Mouse (Mus musculus) forelimb bud, embryonic 11.5 days (tissue): Measurements from ENCODE around the gene Sorbs1.

Experiments
- DNase-seq: peaks from one replicate; pipeline ENCODE4 v3.0.0-alpha.2; 2012; ENCODE audit warnings: low read depth, low spot score

Gene Sorbs1

GRCm38 (mm10) chr19:40268493-40268892 is 245.1 kb downstream of the Sorbs1 start:
- DNase-seq: no peak

DNA sequence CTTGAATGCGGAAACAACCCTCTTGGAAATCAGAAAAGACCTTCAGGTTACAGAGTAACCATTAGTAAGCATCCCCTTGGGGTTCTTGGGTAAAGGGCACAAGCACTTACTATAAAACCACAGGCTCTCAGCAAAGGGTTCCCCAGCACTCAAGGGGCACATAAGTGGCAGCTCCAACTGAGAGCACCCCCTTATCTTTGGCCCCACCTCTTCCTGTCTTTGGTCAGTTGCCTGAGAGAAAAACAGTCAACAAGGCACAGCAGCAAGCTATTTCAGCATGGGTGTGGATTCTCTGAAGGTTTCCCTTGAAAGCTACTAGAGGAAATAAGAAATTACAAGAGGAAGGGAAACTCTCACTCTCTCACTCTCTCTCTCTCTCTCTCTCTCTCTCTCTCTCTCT is 246.2 kb downstream of the Sorbs1 start:
- DNase-seq: no peak

DNA sequence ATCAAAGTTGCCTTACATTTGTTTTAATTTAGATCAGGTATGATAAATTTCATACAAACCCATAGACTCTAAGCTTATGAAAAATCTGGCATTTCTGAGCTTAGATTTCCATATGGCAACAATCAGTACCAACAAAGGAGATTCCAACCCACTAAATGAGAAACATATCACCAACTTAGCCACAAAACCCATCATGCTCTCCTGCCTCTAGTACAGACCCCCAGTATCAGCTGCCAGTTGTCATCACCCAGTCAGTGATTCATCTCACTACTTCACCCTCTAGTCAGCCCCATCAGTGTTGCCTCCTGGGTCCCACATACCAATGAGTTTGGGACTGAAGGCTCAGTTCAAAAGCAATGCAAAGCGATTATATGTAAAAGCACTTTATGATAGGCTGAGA is 254.1 kb downstream of the Sorbs1 start:
- DNase-seq: no peak

DNA sequence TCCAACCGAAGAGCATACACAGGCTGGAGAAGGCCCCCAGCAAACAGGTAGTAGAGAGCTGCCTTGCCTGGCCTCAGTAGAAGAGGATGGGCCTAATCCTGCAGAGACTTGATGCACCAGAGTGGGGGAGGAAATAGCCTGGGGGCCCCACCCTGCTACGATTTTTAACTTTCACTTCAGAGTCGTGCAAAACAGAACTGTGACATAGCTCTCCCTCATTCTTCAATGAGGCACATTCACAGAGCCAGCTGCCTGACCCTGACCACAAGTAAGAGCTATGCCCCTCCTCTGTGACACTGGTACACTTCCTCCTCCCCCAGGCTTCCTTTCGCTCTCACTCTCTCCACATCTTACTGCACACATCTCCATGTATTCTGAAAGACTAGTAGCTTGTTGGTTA is 256.2 kb downstream of the Sorbs1 start:
- no peak for DNase-seq

DNA sequence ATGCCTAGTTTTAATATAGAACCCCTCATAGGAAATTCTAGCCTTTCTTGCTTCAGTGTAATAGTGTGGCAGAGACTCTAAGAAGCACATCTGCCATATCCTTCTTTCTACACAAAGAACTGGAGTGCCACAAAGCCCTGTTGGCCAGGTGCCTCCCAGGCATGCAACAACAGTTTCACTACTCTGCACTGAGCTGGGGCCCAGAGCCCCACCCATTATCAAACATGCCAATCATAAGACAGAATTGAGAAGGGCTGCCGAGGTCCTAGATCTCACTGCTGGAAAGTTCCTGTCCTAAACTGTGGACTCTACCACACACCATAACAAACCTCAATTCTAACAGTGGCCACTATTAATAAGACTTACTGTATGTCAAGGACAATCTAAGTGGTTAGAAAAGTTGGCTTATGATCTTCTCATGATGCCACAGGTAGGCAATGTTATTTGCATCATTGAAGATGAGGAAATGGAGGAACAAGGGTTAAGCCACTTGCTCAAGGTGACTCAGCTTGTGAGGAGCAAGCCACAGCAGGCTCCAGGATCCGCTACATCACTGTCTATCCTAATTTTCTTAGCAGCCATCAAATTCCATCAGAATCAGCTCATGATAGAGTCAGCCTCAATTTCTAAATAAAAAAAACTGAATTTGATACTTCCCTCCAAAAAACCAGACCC is 257.1 kb downstream of the Sorbs1 start:
- DNase-seq: no peak

DNA sequence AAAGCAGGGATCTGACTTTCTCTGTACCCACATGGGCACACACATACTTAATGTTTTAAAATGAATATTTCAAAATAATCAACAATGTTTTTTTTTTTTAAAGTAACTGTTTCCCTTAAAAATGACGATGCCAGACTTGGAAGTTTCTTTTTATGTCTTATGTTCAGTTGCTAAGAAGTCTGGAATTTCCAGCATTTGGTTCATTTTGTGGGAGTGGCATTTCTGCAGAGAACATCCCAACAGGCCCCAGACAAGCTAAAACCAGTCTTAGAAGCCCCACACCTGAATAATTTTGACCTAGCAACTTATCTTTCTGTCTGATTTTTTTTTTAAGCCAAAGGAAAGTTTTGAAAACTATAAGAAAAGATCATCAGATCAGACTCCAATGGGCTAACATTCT is 258.0 kb downstream of the Sorbs1 start:
- no peak for DNase-seq

- DNase-seq: no peak
These were observed 258.8 kb downstream of the Sorbs1 start for GRCm38 (mm10) chr19:40254741-40255140.

- no peak for DNase-seq
These were observed 259.8 kb downstream of the Sorbs1 start for GRCm38 (mm10) chr19:40253768-40254167.

DNA sequence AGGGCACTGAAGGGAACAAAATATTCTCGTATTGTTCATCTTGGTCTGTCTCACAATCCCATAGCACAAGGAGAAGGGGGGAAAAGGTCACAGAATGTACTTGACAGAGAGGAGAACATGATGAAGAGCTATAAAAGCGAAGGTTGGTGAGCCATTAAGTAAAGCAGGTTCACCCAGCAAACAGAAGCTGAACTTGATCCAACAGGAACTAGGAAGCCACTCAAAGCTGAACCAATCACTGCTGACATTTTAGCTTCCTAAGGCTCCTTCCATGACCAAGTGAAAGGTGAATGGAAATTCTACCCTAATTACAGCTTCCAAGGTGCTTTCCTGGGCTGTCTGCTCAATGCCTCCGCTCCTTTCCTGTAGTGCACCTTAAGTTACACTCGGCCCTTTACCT is 262.5 kb downstream of the Sorbs1 start:
- DNase-seq: no peak

- DNase-seq: no peak
These were observed 264.2 kb downstream of the Sorbs1 start for GRCm38 (mm10) chr19:40249352-40249751.

- no peak for DNase-seq
These were observed 265.1 kb downstream of the Sorbs1 start for GRCm38 (mm10) chr19:40248476-40248875.

DNA sequence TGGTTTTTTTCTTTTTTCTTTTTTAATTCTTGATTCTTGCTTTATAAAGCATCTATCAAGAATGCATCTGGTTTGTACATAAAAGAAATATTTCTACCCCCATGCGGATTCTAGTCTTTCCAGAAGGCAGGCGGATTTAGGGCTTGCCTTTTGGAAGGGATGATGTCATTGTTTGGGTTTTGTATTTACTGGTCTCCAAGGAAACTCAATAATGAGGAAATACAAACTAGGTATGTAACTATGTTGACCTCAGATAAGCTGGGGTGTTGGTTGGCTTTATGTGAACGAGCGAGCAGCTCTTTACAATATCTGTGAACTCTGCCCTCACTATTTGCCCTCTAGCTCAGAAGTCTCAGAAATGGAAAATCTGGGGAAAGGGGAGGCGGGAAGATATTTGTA is 266.3 kb downstream of the Sorbs1 start:
- DNase-seq: no peak

DNA sequence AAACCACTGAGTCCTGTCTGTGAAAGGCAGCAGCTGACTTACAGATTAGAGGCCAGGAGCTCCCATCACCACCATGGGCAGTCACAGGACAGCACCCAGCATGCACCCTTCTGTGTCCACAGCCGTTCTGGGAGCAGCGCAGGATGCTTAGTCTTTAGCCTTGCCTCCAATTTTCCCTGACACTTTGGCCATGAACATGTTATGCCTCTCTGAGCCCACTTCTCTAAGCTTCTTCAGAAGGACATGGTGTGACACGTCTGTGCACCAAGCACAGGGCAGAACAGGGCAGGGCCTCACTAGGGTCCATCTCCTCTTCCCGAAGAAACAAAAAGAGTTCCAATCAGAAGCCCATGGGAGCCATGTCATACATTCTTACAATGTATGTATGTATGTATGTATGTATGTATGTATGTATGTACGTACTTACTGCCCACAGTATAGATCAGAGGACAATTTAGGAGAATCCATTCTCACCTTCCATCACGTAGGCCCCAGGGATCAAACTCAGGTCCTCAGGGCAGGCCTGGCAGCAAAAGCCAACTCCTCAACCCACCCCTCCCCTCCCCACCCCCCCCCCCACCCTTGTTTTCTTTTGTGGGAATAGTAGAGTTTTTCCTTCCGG is 266.8 kb downstream of the Sorbs1 start:
- no peak for DNase-seq
